Mouse (Mus musculus) thymus, adult 2 months (tissue): ENCODE data around the gene Apbb2.

Source experiments
- CTCF ChIP-seq: fragments of 200-500 bp; IDR thresholded peaks from 2 replicates; pipeline ENCODE4 v1.5.1; 2012; ENCODE audit warnings: mild to moderate bottlenecking, control low read depth, low read length, moderate library complexity, borderline replicate concordance; ENCODE audit not compliant: control insufficient read depth, poor library complexity, insufficient read depth; ENCODE audit errors: extremely low read depth
- POLR2A ChIP-seq: fragments of 200-500 bp; IDR thresholded peaks from 2 replicates; pipeline ENCODE4 v1.6.1; 2012; ENCODE audit warnings: mild to moderate bottlenecking, low read length, control low read depth, moderate library complexity; ENCODE audit not compliant: control insufficient read depth, poor library complexity, insufficient read depth; ENCODE audit errors: extremely low read depth

DNA sequence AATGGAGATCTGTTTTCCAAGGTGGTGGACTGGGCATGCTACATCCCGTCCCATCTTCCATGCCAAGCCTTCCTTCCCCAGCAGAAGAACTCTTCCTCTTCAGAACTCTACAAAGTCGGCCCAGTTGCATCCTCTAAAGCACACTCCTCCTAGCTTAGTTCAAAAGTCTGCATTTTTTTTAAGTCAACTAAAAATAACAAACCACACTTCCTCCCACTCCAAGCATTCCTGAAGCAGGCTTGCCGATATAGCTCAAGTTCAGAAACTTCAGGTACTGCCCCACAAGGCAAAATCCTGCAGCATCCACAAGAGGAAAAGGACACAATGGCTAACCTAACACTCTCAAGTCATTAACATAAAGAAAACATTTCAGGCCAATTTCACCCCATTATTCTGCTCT is 4.9 kb downstream of the Apbb2 start:
- TF ChIP-seq POLR2A (no peak), CTCF (no peak)
